Mouse (Mus musculus) limb, embryonic 14.5 days (tissue): Measurements from ENCODE around the gene Hist1h2ae. TPM values are rescaled to one million over a fixed set of nuclear protein-coding genes. Genes with fewer than 3 reads are reported as not detected.
"Not testable (repeated sequence)": the region's sequence is repeated elsewhere in the genome, so short reads cannot be mapped to it uniquely, and the experiment has no call there.

Experiments used
- ATAC-seq: fragments of 200-750 bp; cut with Nextera tagmentation; 2 replicates; pipeline ENCODE4 v1.8.0; 2017; ENCODE audit warnings: low read depth, moderate number of reproducible peaks, moderate TSS enrichment; ENCODE audit not compliant: low FRiP score
- DNase-seq: peaks from one replicate; pipeline ENCODE4 v3.0.0-alpha.2; 2015; ENCODE audit warnings: low spot score
- H3K27ac ChIP-seq: fragments of 300-500 bp; sonication (generic); replicated peaks from 2 replicates; pipeline ENCODE4 v1.5.1; 2014; ENCODE audit warnings: low read depth, mild to moderate bottlenecking, low read length, moderate library complexity, mixed read lengths
- H3K27me3 ChIP-seq: fragments of 300-500 bp; sonication (generic); 2 replicates; pipeline ENCODE4 v1.6.1; 2014; ENCODE audit warnings: low read length, mixed read lengths; ENCODE audit not compliant: control insufficient read depth, insufficient read depth
- H3K36me3 ChIP-seq: fragments of 300-500 bp; sonication (generic); 2 replicates; pipeline ENCODE4 v1.6.1; 2014; ENCODE audit warnings: mild to moderate bottlenecking, low read length, moderate library complexity, mixed read lengths; ENCODE audit not compliant: control insufficient read depth, insufficient read depth
- H3K4me1 ChIP-seq: fragments of 300-500 bp; sonication (generic); 2 replicates; pipeline ENCODE4 v1.6.1; 2014; ENCODE audit warnings: antibody characterized with exemption, low read length, mixed read lengths; ENCODE audit not compliant: control insufficient read depth, insufficient read depth
- H3K4me2 ChIP-seq: fragments of 300-500 bp; sonication (generic); replicated peaks from 2 replicates; pipeline ENCODE4 v1.6.1; 2014; ENCODE audit warnings: low read depth, mild to moderate bottlenecking, low read length, moderate library complexity; ENCODE audit not compliant: severe bottlenecking
- H3K4me3 ChIP-seq: fragments of 300-500 bp; sonication (generic); replicated peaks from 2 replicates; pipeline ENCODE4 v1.5.1; 2014; ENCODE audit warnings: low read length
- H3K9ac ChIP-seq: fragments of 300-500 bp; sonication (generic); 2 replicates; pipeline ENCODE4 v1.6.1; 2014; ENCODE audit warnings: mild to moderate bottlenecking, low read depth, low read length, moderate library complexity; ENCODE audit not compliant: severe bottlenecking
- H3K9me3 ChIP-seq: fragments of 300-500 bp; sonication (generic); 2 replicates; pipeline ENCODE4 v1.6.1; 2016; ENCODE audit warnings: low read length; ENCODE audit not compliant: control insufficient read depth
- POLR2A ChIP-seq: fragments of 200-500 bp; IDR thresholded peaks from 2 replicates; pipeline ENCODE4 v1.8.0; 2012; ENCODE audit warnings: inconsistent platforms, mild to moderate bottlenecking, moderate library complexity, borderline replicate concordance; ENCODE audit not compliant: insufficient read depth, insufficient read length; ENCODE audit errors: extremely low read depth
- WGBS: fragments of 180-500 bp; shearing (Covaris S2); extraction: QIAGEN DNeasy Blood & Tissue Kit; methylation state at CpG from one replicate; pipeline ENCODE4 v1.1.7; 2014; 5-methylcytosine and 5-hydroxymethylcytosine counted together
- polyA plus RNA-seq, 2 experiments: library from polyadenylated mRNA; depleted of rRNA in 1 of 2; stranded (reverse) in 1 of 2; unstranded in 1 of 2; fragments of >200 nt; fragmentation: Nextera tagmentation in 1 of 2; extraction: Ambion mirVana in 1 of 2; gene quantifications; 2 replicates each; pipeline versions ENCODE4 v1.2.1 to v1.2.3; 2012 to 2014

The Hist1h2ae gene
- polyA plus RNA-seq, 2 experiments, result 19.8 to 103 TPM

GRCm38 (mm10) chr13:23595622-23596372 lies 24.8 kb upstream of the Hist1h2ae start:
- no peak overlapping the region for H3K27ac ChIP-seq
- DNase-seq (no peak), ATAC-seq (no peak)
- no peak for TF ChIP-seq POLR2A
- H3K36me3 ChIP-seq, result no peaks in the 10 kb centered on the region
- H3K4me3 ChIP-seq, result no peak overlapping the region
- no peaks in the 10 kb centered on the region for H3K9me3 ChIP-seq
- H3K4me1 ChIP-seq, result peaks cover 8% of the 10 kb centered on the region; the same call in 1 of the 2 replicates
- H3K4me2 ChIP-seq, result no peak overlapping the region
- H3K27me3 ChIP-seq, result no peaks in the 10 kb centered on the region
- no peak overlapping the region for H3K9ac ChIP-seq
- WGBS, result 72% methylated on average over 7 of the region's 7 CpGs

- Histone ChIP-seq H3K9me3 (no peaks in the 10 kb centered on the region), H3K36me3 (no peaks in the 10 kb centered on the region), H3K4me1 (peaks cover 8% of the 10 kb centered on the region; the same call in 1 of the 2 replicates), H3K27ac (no peak overlapping the region), H3K4me2 (no peak overlapping the region), H3K4me3 (no peak overlapping the region), H3K9ac (no peak overlapping the region), H3K27me3 (no peaks in the 10 kb centered on the region)
- TF ChIP-seq POLR2A, result no peak
- 78% methylated on average over 2 of the region's 2 CpGs for WGBS
- ATAC-seq (no peak), DNase-seq (no peak)
Observed at GRCm38 (mm10) chr13:23595185-23595584, 24.2 kb upstream of the Hist1h2ae start.

GRCm38 (mm10) chr13:23593051-23593770 lies 22.2 kb upstream of the Hist1h2ae start:
- no peak overlapping the region for H3K4me3 ChIP-seq
- TF ChIP-seq POLR2A, result no peak
- peaks cover 8% of the 10 kb centered on the region; the same call in 1 of the 2 replicates for H3K4me1 ChIP-seq
- H3K9me3 ChIP-seq, result no peaks in the 10 kb centered on the region
- DNase-seq (no peak), ATAC-seq (no peak)
- 61% methylated on average over 5 of the region's 5 CpGs for WGBS
- H3K27me3 ChIP-seq, result no peaks in the 10 kb centered on the region
- no peak overlapping the region for H3K4me2 ChIP-seq
- H3K27ac ChIP-seq, result peak overlapping the region; percentile 50
- H3K36me3 ChIP-seq, result no peaks in the 10 kb centered on the region
- H3K9ac ChIP-seq, result no peak overlapping the region

GRCm38 (mm10) chr13:23592614-23593013 lies 21.6 kb upstream of the Hist1h2ae start:
- no peak for TF ChIP-seq POLR2A
- Histone ChIP-seq H3K36me3 (no peaks in the 10 kb centered on the region), H3K4me3 (no peak overlapping the region), H3K27ac (peak overlapping the region; percentile 50; the same call in 1 of the 2 replicates), H3K27me3 (no peaks in the 10 kb centered on the region), H3K4me2 (no peak overlapping the region), H3K9ac (no peak overlapping the region), H3K4me1 (peaks cover 8% of the 10 kb centered on the region; the same call in 1 of the 2 replicates), H3K9me3 (no peaks in the 10 kb centered on the region)
- ATAC-seq, result no peak
- WGBS, result 38% methylated on average over 7 of the region's 7 CpGs
- DNase-seq, result no peak

GRCm38 (mm10) chr13:23591886-23592285 lies 20.9 kb upstream of the Hist1h2ae start:
- ATAC-seq, H3K27ac ChIP-seq, H3K9me3 ChIP-seq, H3K9ac ChIP-seq, DNase-seq, H3K4me2 ChIP-seq, H3K4me3 ChIP-seq, H3K36me3 ChIP-seq, H3K27me3 ChIP-seq: not testable (repeated sequence)
- 80% methylated on average over 6 of the region's 7 CpGs for WGBS
- peaks cover 11% of the 10 kb centered on the region for H3K4me1 ChIP-seq
